Mouse (Mus musculus): ENCODE measurements around the gene Mdm2. TPM values are rescaled to one million over a fixed set of nuclear protein-coding genes. Genes with fewer than 3 reads are reported as not detected.

Mdm2 gene
- polyA plus RNA-seq, 1 experiment, result 2.1 TPM

GRCm38 (mm10) chr10:117642201-117642450 lies 68.4 kb downstream of the Mdm2 start:
- Histone ChIP-seq H3K9me3 (ENCODE audit: control insufficient read depth, low read length) (no peaks in the 10 kb centered on the region), H3K4me3 (replicated peaks) (no peak overlapping the region), H3K36me3 (ENCODE audit: control insufficient read depth) (no peaks in the 10 kb centered on the region; the same call in 1 of the 2 replicates), H3K27me3 (ENCODE audit: control insufficient read depth) (no peaks in the 10 kb centered on the region), H3K4me1 (ENCODE audit: control insufficient read depth) (peaks cover 3% of the 10 kb centered on the region; the same call in 1 of the 2 replicates)
- TF ChIP-seq GATA1 (IDR thresholded peaks at IDR 0.05; ENCODE audit: low read length) (no peak), TAL1 (IDR thresholded peaks at IDR 0.05; ENCODE audit: low read length) (no peak)

GRCm38 (mm10) chr10:117641400-117642200 lies 69.0 kb downstream of the Mdm2 start:
- Histone ChIP-seq H3K4me3 (replicated peaks) (no peak overlapping the region), H3K4me1 (ENCODE audit: control insufficient read depth) (peaks cover 3% of the 10 kb centered on the region; the same call in 1 of the 2 replicates), H3K27me3 (ENCODE audit: control insufficient read depth) (no peaks in the 10 kb centered on the region), H3K36me3 (ENCODE audit: control insufficient read depth) (no peaks in the 10 kb centered on the region; the same call in 1 of the 2 replicates), H3K9me3 (ENCODE audit: control insufficient read depth, low read length) (no peaks in the 10 kb centered on the region)
- TF ChIP-seq GATA1 (IDR thresholded peaks at IDR 0.05; ENCODE audit: low read length) (no peak), TAL1 (IDR thresholded peaks at IDR 0.05; ENCODE audit: low read length) (no peak)

GRCm38 (mm10) chr10:117640595-117641078 lies 69.9 kb downstream of the Mdm2 start:
- TF ChIP-seq TAL1 (IDR thresholded peaks at IDR 0.05; ENCODE audit: low read length) (no peak), GATA1 (IDR thresholded peaks at IDR 0.05; ENCODE audit: low read length) (no peak)
- H3K27me3 ChIP-seq (ENCODE audit: control insufficient read depth), result no peaks in the 10 kb centered on the region
- H3K4me1 ChIP-seq (ENCODE audit: control insufficient read depth), result peaks cover 3% of the 10 kb centered on the region; the same call in 1 of the 2 replicates
- no peaks in the 10 kb centered on the region for H3K9me3 ChIP-seq (ENCODE audit: control insufficient read depth, low read length)
- H3K36me3 ChIP-seq (ENCODE audit: control insufficient read depth), result no peaks in the 10 kb centered on the region; the same call in 1 of the 2 replicates
- no peak overlapping the region for H3K4me3 ChIP-seq (replicated peaks)

- Histone ChIP-seq H3K27me3 (ENCODE audit: control insufficient read depth) (no peaks in the 10 kb centered on the region), H3K4me3 (replicated peaks) (no peak overlapping the region), H3K36me3 (ENCODE audit: control insufficient read depth) (no peaks in the 10 kb centered on the region; the same call in 1 of the 2 replicates), H3K4me1 (ENCODE audit: control insufficient read depth) (peaks cover 3% of the 10 kb centered on the region; the same call in 1 of the 2 replicates), H3K9me3 (ENCODE audit: control insufficient read depth, low read length) (no peaks in the 10 kb centered on the region)
- TF ChIP-seq TAL1 (IDR thresholded peaks at IDR 0.05; ENCODE audit: low read length) (no peak), GATA1 (IDR thresholded peaks at IDR 0.05; ENCODE audit: low read length) (no peak)
Observed at GRCm38 (mm10) chr10:117639899-117640594, 70.5 kb downstream of the Mdm2 start.

- peaks cover 3% of the 10 kb centered on the region; the same call in 1 of the 2 replicates for H3K4me1 ChIP-seq (ENCODE audit: control insufficient read depth)
- H3K27me3 ChIP-seq (ENCODE audit: control insufficient read depth), result no peaks in the 10 kb centered on the region
- TF ChIP-seq TAL1 (IDR thresholded peaks at IDR 0.05; ENCODE audit: low read length), result no peak
- TF ChIP-seq GATA1 (IDR thresholded peaks at IDR 0.05; ENCODE audit: low read length), result no peak
- H3K4me3 ChIP-seq (replicated peaks), result no peak overlapping the region
- H3K9me3 ChIP-seq (ENCODE audit: control insufficient read depth, low read length), result no peaks in the 10 kb centered on the region
- no peaks in the 10 kb centered on the region; the same call in 1 of the 2 replicates for H3K36me3 ChIP-seq (ENCODE audit: control insufficient read depth)
Observed at GRCm38 (mm10) chr10:117639221-117639599, 71.3 kb downstream of the Mdm2 start.

Other genes starting within 250 kb of the Mdm2 start
- 0.17 TPM in 1 of 2 replicates, not detected in the other for gene Cpm, start 81.3 kb downstream of the Mdm2 start, polyA plus RNA-seq (2012)
- gene Slc35e3, start 35.6 kb upstream of the Mdm2 start, polyA plus RNA-seq (2012), result 0.02 TPM in 1 of 2 replicates, not detected in the other
- gene Nup107, start 81.9 kb upstream of the Mdm2 start, polyA plus RNA-seq (2012), result 0.77 and 1.0 TPM in 2 replicates
- 1.0 and 1.3 TPM in 2 replicates for gene Rap1b, start 135.3 kb upstream of the Mdm2 start, polyA plus RNA-seq (2012)

All from erythroblast, embryonic 14.5 days (primary cell).